Mouse (Mus musculus): ENCODE data around the gene 1520401A03Rik. TPM values are rescaled to one million over a fixed set of nuclear protein-coding genes. Genes with fewer than 3 reads are reported as not detected.

Gene 1520401A03Rik
- polyA plus RNA-seq, 1 experiment from 2014 or later = 0.88 TPM

Other genes starting within 250 kb of the 1520401A03Rik start
- not detected in 2 replicates for gene Vmn2r117, start 243.1 kb downstream of the 1520401A03Rik start, polyA plus RNA-seq (2015; fragmentation: Nextera tagmentation; extraction: Ambion mirVana)
- gene Zfp213, start 158.5 kb downstream of the 1520401A03Rik start, polyA plus RNA-seq (2015; fragmentation: Nextera tagmentation; extraction: Ambion mirVana) = 20.9 and 22.8 TPM in 2 replicates
- 16.3 and 16.5 TPM in 2 replicates for gene Zfp13, start 123.3 kb downstream of the 1520401A03Rik start, polyA plus RNA-seq (2015; fragmentation: Nextera tagmentation; extraction: Ambion mirVana)
- not detected in 2 replicates for gene Zscan10, start 121.9 kb downstream of the 1520401A03Rik start, polyA plus RNA-seq (2015; fragmentation: Nextera tagmentation; extraction: Ambion mirVana)
- 1.1 and 1.3 TPM in 2 replicates for gene Mmp25, start 77.5 kb downstream of the 1520401A03Rik start, polyA plus RNA-seq (2015; fragmentation: Nextera tagmentation; extraction: Ambion mirVana)
- gene Bicdl2, start 62.3 kb downstream of the 1520401A03Rik start, polyA plus RNA-seq (2015; fragmentation: Nextera tagmentation; extraction: Ambion mirVana) = 1.3 and 1.5 TPM in 2 replicates
- 63.2 and 69.5 TPM in 2 replicates for gene Hcfc1r1, start 49.2 kb downstream of the 1520401A03Rik start, polyA plus RNA-seq (2015; fragmentation: Nextera tagmentation; extraction: Ambion mirVana)
- 52.4 and 53.4 TPM in 2 replicates for gene Thoc6, start 48.9 kb downstream of the 1520401A03Rik start, polyA plus RNA-seq (2015; fragmentation: Nextera tagmentation; extraction: Ambion mirVana)
- 27.5 and 29.5 TPM in 2 replicates for gene Tnfrsf12a, start 45.3 kb downstream of the 1520401A03Rik start, polyA plus RNA-seq (2015; fragmentation: Nextera tagmentation; extraction: Ambion mirVana)
- 189 and 191 TPM in 2 replicates for gene Cldn6, start 43.5 kb downstream of the 1520401A03Rik start, polyA plus RNA-seq (2015; fragmentation: Nextera tagmentation; extraction: Ambion mirVana)
- gene Cldn9, start 38.8 kb downstream of the 1520401A03Rik start, polyA plus RNA-seq (2015; fragmentation: Nextera tagmentation; extraction: Ambion mirVana) = 51.2 and 53.1 TPM in 2 replicates
- gene Pkmyt1, start 3.6 kb upstream of the 1520401A03Rik start, polyA plus RNA-seq (2015; fragmentation: Nextera tagmentation; extraction: Ambion mirVana) = 48.4 and 56.3 TPM in 2 replicates
- gene Paqr4, start 18.1 kb upstream of the 1520401A03Rik start, polyA plus RNA-seq (2015; fragmentation: Nextera tagmentation; extraction: Ambion mirVana) = 19.8 and 23.8 TPM in 2 replicates
- gene Kremen2, start 23.1 kb upstream of the 1520401A03Rik start, polyA plus RNA-seq (2015; fragmentation: Nextera tagmentation; extraction: Ambion mirVana) = 1.9 and 2.2 TPM in 2 replicates
- 89.5 and 91.0 TPM in 2 replicates for gene Flywch1, start 48.8 kb upstream of the 1520401A03Rik start, polyA plus RNA-seq (2015; fragmentation: Nextera tagmentation; extraction: Ambion mirVana)
- 35.0 and 37.4 TPM in 2 replicates for gene Flywch2, start 63.3 kb upstream of the 1520401A03Rik start, polyA plus RNA-seq (2015; fragmentation: Nextera tagmentation; extraction: Ambion mirVana)
- 496 and 536 TPM in 2 replicates for gene Srrm2, start 67.7 kb upstream of the 1520401A03Rik start, polyA plus RNA-seq (2015; fragmentation: Nextera tagmentation; extraction: Ambion mirVana)
- gene Elob, start 106.4 kb upstream of the 1520401A03Rik start, polyA plus RNA-seq (2015; fragmentation: Nextera tagmentation; extraction: Ambion mirVana) = 999 and 1,052 TPM in 2 replicates
- gene Prss33, start 113.3 kb upstream of the 1520401A03Rik start, polyA plus RNA-seq (2015; fragmentation: Nextera tagmentation; extraction: Ambion mirVana) = 0.18 TPM in 1 of 2 replicates, not detected in the other
- 1.8 TPM in 1 of 2 replicates, not detected in the other for gene Prss32, start 121.1 kb upstream of the 1520401A03Rik start, polyA plus RNA-seq (2015; fragmentation: Nextera tagmentation; extraction: Ambion mirVana)
- 3.2 and 3.3 TPM in 2 replicates for gene Prss41, start 121.4 kb upstream of the 1520401A03Rik start, polyA plus RNA-seq (2015; fragmentation: Nextera tagmentation; extraction: Ambion mirVana)
- gene Prss21, start 145.3 kb upstream of the 1520401A03Rik start, polyA plus RNA-seq (2015; fragmentation: Nextera tagmentation; extraction: Ambion mirVana) = not detected in 2 replicates
- gene Dcpp1, start 158.1 kb upstream of the 1520401A03Rik start, polyA plus RNA-seq (2015; fragmentation: Nextera tagmentation; extraction: Ambion mirVana) = not detected in 2 replicates
- gene Dcpp2, start 158.1 kb upstream of the 1520401A03Rik start, polyA plus RNA-seq (2015; fragmentation: Nextera tagmentation; extraction: Ambion mirVana) = not detected in 2 replicates
- gene Dcpp3, start 194.7 kb upstream of the 1520401A03Rik start, polyA plus RNA-seq (2015; fragmentation: Nextera tagmentation; extraction: Ambion mirVana) = not detected in 2 replicates
- gene Sbp, start 218.9 kb upstream of the 1520401A03Rik start, polyA plus RNA-seq (2015; fragmentation: Nextera tagmentation; extraction: Ambion mirVana) = not detected in 2 replicates
- not detected in 2 replicates for gene Sbpl, start 232.5 kb upstream of the 1520401A03Rik start, polyA plus RNA-seq (2015; fragmentation: Nextera tagmentation; extraction: Ambion mirVana)